Mouse (Mus musculus): ENCODE data around the gene Gorab.

GRCm38 (mm10) chr1:163374455-163374854 is 29.0 kb downstream of the Gorab start:
- TF ChIP-seq CTCF (IDR thresholded peaks at IDR 0.05) = no peak
- no peak for TF ChIP-seq EP300 (IDR thresholded peaks at IDR 0.05)
